Mouse (Mus musculus) midbrain, embryonic 15.5 days (tissue): ENCODE measurements around the gene Atp11a. TPM values are rescaled to one million over a fixed set of nuclear protein-coding genes. Genes with fewer than 3 reads are reported as not detected.

Source experiments
- ATAC-seq: fragments of 200-750 bp; cut with Nextera tagmentation; replicated peaks from 2 replicates; pipeline ENCODE4 v1.8.0; 2017; ENCODE audit warnings: moderate TSS enrichment
- H3K27ac ChIP-seq: fragments of 300-500 bp; sonication (generic); 2 replicates; pipeline ENCODE4 v1.5.1; 2015; ENCODE audit warnings: mild to moderate bottlenecking, inconsistent platforms
- H3K27me3 ChIP-seq: fragments of 300-500 bp; sonication (generic); replicated peaks from 2 replicates; pipeline ENCODE4 v1.6.1; 2015; ENCODE audit warnings: inconsistent platforms
- H3K36me3 ChIP-seq: fragments of 300-500 bp; sonication (generic); replicated peaks from 2 replicates; pipeline ENCODE4 v1.6.1; 2015; ENCODE audit warnings: inconsistent platforms
- H3K4me1 ChIP-seq: fragments of 300-500 bp; sonication (generic); 2 replicates; pipeline ENCODE4 v1.6.1; 2015; ENCODE audit warnings: inconsistent platforms
- H3K4me2 ChIP-seq: fragments of 300-500 bp; sonication (generic); 2 replicates; pipeline ENCODE4 v1.6.1; 2015; ENCODE audit warnings: inconsistent platforms, mild to moderate bottlenecking, moderate library complexity
- H3K4me3 ChIP-seq: fragments of 300-500 bp; sonication (generic); 2 replicates; pipeline ENCODE4 v1.5.1; 2015; ENCODE audit warnings: mild to moderate bottlenecking, inconsistent platforms
- H3K9ac ChIP-seq: fragments of 300-500 bp; sonication (generic); 2 replicates; pipeline ENCODE4 v1.6.1; 2015; ENCODE audit warnings: mild to moderate bottlenecking, inconsistent platforms
- H3K9me3 ChIP-seq: fragments of 300-500 bp; sonication (generic); 2 replicates; pipeline ENCODE4 v1.6.1; 2016; ENCODE audit warnings: inconsistent platforms
- WGBS: fragments of 180-500 bp; shearing (Covaris S2); methylation state at CpG from one replicate; pipeline ENCODE4 v1.1.7; 2015; ENCODE audit warnings: mixed read lengths; 5-methylcytosine and 5-hydroxymethylcytosine counted together
- polyA plus RNA-seq: library from polyadenylated mRNA; unstranded; fragments of >200 nt; fragmentation: Nextera tagmentation; extraction: Ambion mirVana; gene quantifications from 2 replicates; pipeline ENCODE4 v1.2.1, GENCODE M21; 2015

The Atp11a gene
- polyA plus RNA-seq, 1 experiment from 2014 or later: 17.5 TPM

DNA sequence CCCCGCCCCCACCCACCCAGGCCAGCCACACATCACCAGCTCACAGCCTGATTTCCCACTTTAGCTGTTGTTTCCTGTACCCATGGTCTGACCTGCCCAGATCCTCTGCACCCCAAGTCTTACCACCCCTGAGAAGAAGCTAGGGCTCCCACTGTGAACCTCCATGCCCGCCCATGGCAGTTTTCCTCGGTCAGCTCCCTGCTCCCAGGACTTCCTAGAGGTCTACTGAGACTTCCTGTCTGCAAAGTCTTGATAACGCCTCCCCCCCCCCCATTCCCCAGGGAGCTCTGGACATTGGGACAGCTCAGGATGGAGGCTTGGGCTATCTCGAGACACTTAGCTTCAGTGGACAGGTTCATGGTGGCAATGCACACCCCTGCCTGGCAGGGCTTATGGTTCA is 148.3 kb downstream of the Atp11a start:
- Histone ChIP-seq H3K27me3 (no peaks in the 10 kb centered on the region), H3K4me3 (no peak overlapping the region), H3K36me3 (no peaks in the 10 kb centered on the region), H3K9ac (no peak overlapping the region), H3K9me3 (no peaks in the 10 kb centered on the region), H3K27ac (no peak overlapping the region), H3K4me1 (no peaks in the 10 kb centered on the region), H3K4me2 (no peak overlapping the region)
- ATAC-seq: no peak
- WGBS: 92% methylated on average over 5 of the region's 5 CpGs

DNA sequence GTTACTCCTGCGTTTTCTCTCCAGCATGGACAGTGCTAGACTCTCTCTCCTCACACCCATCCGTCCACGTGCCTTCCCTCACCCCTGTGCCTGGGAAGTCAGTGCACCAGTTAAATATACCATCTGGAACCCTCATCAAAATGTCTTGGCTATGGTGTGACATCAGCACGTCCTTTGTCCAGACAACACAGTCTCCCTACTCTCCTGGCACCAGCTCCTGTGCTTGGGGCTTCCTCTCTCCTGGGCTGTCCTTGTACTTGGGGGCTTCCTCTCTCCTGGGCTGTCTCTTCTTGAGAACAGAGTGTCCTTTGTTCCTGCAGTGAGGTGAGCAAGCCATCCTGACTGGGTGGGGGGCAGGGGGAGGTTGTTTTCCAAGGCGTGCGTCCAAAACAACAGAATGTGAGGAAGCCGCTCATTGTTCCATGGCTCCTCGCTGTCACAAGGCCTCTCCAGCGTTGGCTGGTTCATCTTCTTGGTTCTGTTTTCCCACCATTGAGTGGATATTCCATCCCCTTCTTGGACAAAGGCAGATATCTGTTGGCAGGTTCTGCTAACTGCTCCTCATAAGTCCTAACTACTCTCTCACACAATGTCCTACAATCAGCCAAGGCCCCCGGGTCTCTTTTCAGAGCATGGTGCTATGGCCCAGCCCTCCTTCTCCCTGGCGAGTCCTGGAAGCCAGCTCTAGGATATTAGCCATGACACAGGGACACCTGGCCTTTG is 148.9 kb downstream of the Atp11a start:
- Histone ChIP-seq H3K4me3 (no peak overlapping the region), H3K9me3 (no peaks in the 10 kb centered on the region), H3K27me3 (no peaks in the 10 kb centered on the region), H3K4me2 (no peak overlapping the region), H3K27ac (no peak overlapping the region), H3K4me1 (no peaks in the 10 kb centered on the region), H3K9ac (no peak overlapping the region), H3K36me3 (no peaks in the 10 kb centered on the region)
- WGBS: 87% methylated on average over 11 of the region's 11 CpGs
- ATAC-seq: no peak

DNA sequence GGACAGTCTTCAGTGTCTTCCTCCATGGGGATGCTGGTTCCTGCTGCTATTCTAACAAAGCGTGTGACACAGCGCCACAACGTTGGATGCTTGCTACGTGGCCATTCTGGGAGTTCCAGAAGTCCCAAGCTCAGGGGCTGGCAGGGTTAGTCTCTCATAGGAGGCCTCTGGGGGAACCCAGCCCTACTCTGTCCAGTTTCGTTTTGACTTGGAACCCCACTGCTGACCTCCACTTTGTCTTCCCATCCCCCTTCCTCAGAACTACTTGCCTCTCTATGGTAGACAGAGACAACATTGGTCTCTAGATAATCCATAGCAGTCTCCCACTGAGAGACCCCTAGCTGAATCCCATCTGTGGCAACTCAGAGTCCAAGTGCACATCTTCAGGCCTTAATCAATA is 149.8 kb downstream of the Atp11a start:
- WGBS: 54% methylated on average over 5 of the region's 5 CpGs
- Histone ChIP-seq H3K27me3 (no peaks in the 10 kb centered on the region), H3K9me3 (no peaks in the 10 kb centered on the region), H3K36me3 (no peaks in the 10 kb centered on the region), H3K4me3 (no peak overlapping the region), H3K4me1 (no peaks in the 10 kb centered on the region), H3K27ac (no peak overlapping the region), H3K9ac (no peak overlapping the region), H3K4me2 (no peak overlapping the region)
- ATAC-seq: no peak

DNA sequence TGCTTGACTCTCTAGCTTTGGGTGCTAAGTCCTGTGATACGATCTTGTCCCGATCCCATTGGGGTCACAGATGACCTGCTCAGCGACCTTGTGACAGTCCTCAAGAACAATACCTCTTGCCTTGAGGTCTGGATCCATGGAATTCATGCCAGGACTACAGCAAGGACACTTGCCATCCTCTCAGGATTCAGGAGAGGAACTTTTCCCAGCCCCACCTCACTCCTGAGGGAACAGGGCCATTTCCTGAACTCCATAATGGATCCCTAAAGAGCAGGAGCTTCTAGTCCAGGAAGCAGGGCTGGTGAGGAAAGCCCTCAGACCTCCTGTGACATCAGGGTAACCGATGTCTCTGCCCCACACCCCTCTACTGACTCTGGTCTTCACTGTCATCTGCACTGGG is 150.9 kb downstream of the Atp11a start:
- no peaks in the 10 kb centered on the region for H3K4me1 ChIP-seq
- no peak overlapping the region for H3K4me3 ChIP-seq
- no peak overlapping the region for H3K27ac ChIP-seq
- ATAC-seq: no peak
- no peak overlapping the region for H3K9ac ChIP-seq
- H3K36me3 ChIP-seq: no peaks in the 10 kb centered on the region
- H3K4me2 ChIP-seq: no peak overlapping the region
- H3K9me3 ChIP-seq: no peaks in the 10 kb centered on the region
- 88% methylated on average over 4 of the region's 4 CpGs for WGBS
- H3K27me3 ChIP-seq: no peaks in the 10 kb centered on the region

DNA sequence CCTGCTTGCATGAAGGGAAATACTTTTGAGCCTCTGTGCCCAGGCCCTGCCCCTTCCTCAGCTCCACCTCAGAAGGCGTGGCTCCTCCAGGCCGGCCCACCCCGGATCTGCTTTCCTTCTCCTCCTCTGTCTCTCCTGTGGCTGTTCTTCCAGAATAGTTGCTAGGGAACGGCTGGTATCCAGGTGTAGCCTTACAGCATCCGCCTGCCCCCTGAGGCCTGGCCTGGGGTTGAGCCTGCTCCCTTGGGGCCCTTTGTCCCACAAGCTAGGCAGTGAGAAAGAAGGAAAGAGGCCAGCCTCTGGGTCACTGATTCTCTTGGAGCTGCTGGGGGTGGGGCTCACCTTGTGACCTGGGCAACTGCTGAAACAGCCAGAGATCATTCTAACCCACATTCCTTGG is 155.2 kb downstream of the Atp11a start:
- Histone ChIP-seq H3K9me3 (no peaks in the 10 kb centered on the region), H3K36me3 (no peaks in the 10 kb centered on the region), H3K4me2 (no peak overlapping the region), H3K27me3 (no peaks in the 10 kb centered on the region), H3K4me1 (peaks cover 11% of the 10 kb centered on the region), H3K9ac (no peak overlapping the region), H3K4me3 (no peak overlapping the region), H3K27ac (no peak overlapping the region)
- WGBS: 9% methylated on average over 5 of the region's 5 CpGs
- no peak for ATAC-seq

DNA sequence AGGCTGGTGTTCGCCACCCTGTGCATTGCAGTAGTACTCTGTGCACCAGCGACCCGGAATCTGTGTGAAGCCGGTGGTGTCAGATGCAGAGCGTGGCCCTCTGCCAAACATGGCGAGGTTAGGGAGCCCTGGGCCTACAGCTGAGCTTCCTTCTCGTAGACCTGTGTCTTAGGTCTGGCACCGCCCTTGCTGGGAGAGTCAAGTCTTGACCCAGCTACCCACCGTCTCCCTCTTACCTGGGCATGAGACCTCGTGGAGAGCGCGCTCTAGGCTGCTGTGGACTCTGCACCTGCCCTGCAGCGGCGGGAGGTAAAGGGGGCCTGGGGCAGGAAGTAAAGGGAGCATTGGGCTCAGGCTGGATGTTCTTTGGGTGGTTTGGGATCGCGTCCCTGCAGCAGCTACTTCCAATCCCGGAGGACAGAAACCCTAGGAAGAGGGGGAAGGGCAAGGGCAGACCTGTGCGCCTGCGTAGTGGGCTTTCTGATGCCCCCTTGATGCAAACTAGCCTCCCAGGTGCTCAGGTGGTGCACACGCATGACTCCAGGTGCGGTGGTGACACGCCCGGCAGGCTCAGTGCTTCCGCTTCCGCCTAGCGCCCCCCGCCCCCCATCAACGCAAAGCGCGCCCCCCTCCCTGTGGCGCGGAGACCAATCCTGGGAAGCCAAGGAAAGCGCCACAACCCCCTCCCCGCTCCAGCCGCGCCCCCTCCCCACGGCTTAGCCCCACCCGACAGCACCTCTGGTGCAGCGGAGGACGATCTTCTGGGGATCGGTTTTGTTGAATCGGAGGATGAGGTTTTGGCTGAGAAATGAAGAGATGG is 158.6 kb downstream of the Atp11a start:
- Histone ChIP-seq H3K9ac (peak overlapping the region; percentile 67), H3K27ac (peak overlapping the region; percentile 85), H3K4me3 (peak overlapping the region; percentile 54), H3K4me2 (peak overlapping the region; percentile 90), H3K9me3 (no peaks in the 10 kb centered on the region), H3K4me1 (peaks cover 30% of the 10 kb centered on the region), H3K27me3 (no peaks in the 10 kb centered on the region), H3K36me3 (no peaks in the 10 kb centered on the region)
- ATAC-seq: peak; percentile 89
- WGBS: 11% methylated on average over 42 of the region's 42 CpGs

DNA sequence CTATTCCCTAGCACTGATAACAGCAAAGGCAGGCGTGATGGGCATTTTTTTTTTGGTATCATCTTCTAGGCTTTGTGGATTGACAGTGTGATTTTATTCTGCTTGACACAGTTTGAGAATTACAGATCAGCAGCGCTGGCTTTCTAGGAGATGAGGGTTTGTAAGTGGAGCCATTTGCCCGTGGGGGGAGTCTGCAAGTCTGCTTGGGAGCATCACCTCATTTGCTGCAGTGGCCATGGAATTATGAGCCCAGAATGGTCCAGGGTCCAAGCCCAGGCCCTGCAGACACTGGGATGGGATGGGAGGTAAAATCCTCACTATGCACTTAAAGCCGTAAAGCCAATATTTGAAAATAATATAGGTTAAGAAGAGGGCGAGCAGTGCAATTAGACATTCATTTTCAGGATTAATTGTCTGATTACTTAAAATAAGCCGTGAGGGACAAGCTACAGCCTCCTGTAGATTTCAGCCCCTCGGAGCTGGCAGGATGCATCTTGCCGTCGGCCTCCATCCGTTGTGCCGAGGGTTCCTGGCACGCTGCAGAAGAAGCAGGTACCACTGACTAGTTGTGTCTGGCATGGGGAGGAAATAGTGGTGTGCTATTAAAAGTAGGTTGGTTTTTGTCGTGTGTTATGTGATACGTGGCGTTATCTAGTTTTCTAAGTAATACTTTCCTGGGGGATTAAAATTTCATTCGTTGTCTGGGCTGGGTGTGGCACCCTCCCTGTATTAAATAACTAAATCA is 159.5 kb downstream of the Atp11a start:
- WGBS: 44% methylated on average over 16 of the region's 16 CpGs

DNA sequence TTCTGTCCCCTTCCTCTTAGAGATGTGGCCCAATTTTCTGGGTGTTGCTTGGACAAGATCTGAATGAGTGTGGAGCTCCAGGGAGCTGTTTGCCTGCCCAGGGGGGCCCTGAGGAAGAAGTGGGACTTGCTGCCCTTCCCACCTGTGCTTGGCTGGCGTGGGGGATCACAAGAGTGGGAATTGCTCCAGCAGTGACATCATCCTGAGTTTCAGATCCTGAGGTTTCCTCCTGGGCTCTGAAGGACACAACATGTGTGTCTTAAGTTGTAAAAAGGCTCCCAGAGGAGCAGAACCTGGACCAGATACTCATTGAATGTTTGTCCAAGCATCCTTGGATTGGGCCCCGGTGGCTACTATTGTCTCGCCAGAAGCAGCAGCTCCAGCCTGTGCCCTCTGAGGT is 160.2 kb downstream of the Atp11a start:
- Histone ChIP-seq H3K4me1 (peaks cover 30% of the 10 kb centered on the region), H3K27me3 (no peaks in the 10 kb centered on the region), H3K27ac (peak overlapping the region; percentile 38), H3K4me3 (peak overlapping the region; percentile 54), H3K9ac (peak overlapping the region; percentile 67), H3K36me3 (no peaks in the 10 kb centered on the region), H3K4me2 (peak overlapping the region; percentile 90), H3K9me3 (no peaks in the 10 kb centered on the region)
- WGBS: 71% methylated on average over 3 of the region's 3 CpGs
- no peak for ATAC-seq

More for the DNA sequence above, 159.5 kb downstream of the Atp11a start:
- H3K36me3 ChIP-seq: no peaks in the 10 kb centered on the region
- peak overlapping the region; percentile 67 for H3K9ac ChIP-seq
- no peaks in the 10 kb centered on the region for H3K27me3 ChIP-seq
- H3K27ac ChIP-seq: peak overlapping the region; percentile 85
- H3K4me1 ChIP-seq: peaks cover 30% of the 10 kb centered on the region
- H3K9me3 ChIP-seq: no peaks in the 10 kb centered on the region
- peak; percentile 15; the same call in 1 of the 2 replicates for ATAC-seq
- H3K4me3 ChIP-seq: peak overlapping the region; percentile 54
- H3K4me2 ChIP-seq: peak overlapping the region; percentile 90

DNA sequence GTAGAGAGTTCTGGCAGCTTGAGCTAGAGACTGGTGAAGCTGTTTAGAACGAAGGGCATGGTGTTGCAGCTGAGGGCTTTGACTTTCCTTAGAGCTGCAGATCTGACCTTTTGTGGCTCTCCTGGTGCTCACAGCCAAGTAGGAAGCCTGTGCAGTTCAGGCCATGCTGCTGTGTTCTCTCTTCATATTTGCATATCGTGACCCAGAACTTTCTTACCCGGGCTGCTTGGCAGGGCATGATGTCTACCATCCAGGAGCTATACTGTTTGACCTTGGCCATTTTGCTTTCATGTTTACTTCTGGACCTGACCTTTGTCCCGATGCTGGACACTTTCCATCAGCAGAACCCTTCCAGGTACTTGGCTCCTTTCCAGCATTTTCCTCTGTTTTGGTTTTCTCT is 161.0 kb downstream of the Atp11a start:
- H3K4me2 ChIP-seq: peak overlapping the region; percentile 90
- H3K27ac ChIP-seq: no peak overlapping the region
- H3K36me3 ChIP-seq: no peaks in the 10 kb centered on the region
- H3K9ac ChIP-seq: no peak overlapping the region
- peak overlapping the region; percentile 54 for H3K4me3 ChIP-seq
- no peaks in the 10 kb centered on the region for H3K27me3 ChIP-seq
- H3K9me3 ChIP-seq: no peaks in the 10 kb centered on the region
- H3K4me1 ChIP-seq: peaks cover 33% of the 10 kb centered on the region
- ATAC-seq: no peak
- WGBS: 90% methylated on average over 4 of the region's 4 CpGs

Other genes starting within 250 kb of the Atp11a start
- gene Spaca7, start 184.0 kb upstream of the Atp11a start, polyA plus RNA-seq: not detected in 2 replicates
- gene Tubgcp3, start 84.8 kb upstream of the Atp11a start, polyA plus RNA-seq: 40.8 and 42.2 TPM in 2 replicates
- 176 and 189 TPM in 2 replicates for gene Mcf2l, start 116.8 kb downstream of the Atp11a start, polyA plus RNA-seq